Mouse (Mus musculus) mammary gland, adult 2 months (tissue): Measurements from ENCODE around the gene Tmem260. TPM values are rescaled to one million over a fixed set of nuclear protein-coding genes. Genes with fewer than 3 reads are reported as not detected.

Experiments
- polyA plus RNA-seq: library from polyadenylated mRNA; depleted of rRNA; stranded (reverse); fragments of >200 nt; gene quantifications from 2 replicates; pipeline ENCODE4 v1.2.3, GENCODE M21; 2012; ENCODE audit warnings: low replicate concordance; rRNA removed

Tmem260 gene
- 13.7 and 27.5 TPM in 2 replicates for polyA plus RNA-seq

GRCm38 (mm10) chr14:48445984-48446683 lies at the start of gene Tmem260:
Gene Tmem260, plus strand, starts transcription at chr14:48446124.

Other genes starting within 250 kb of the Tmem260 start
- not detected in 2 replicates for gene Otx2, start 227.7 kb downstream of the Tmem260 start, polyA plus RNA-seq